Mouse (Mus musculus): Measurements from ENCODE around the gene Gnat2.

DNA sequence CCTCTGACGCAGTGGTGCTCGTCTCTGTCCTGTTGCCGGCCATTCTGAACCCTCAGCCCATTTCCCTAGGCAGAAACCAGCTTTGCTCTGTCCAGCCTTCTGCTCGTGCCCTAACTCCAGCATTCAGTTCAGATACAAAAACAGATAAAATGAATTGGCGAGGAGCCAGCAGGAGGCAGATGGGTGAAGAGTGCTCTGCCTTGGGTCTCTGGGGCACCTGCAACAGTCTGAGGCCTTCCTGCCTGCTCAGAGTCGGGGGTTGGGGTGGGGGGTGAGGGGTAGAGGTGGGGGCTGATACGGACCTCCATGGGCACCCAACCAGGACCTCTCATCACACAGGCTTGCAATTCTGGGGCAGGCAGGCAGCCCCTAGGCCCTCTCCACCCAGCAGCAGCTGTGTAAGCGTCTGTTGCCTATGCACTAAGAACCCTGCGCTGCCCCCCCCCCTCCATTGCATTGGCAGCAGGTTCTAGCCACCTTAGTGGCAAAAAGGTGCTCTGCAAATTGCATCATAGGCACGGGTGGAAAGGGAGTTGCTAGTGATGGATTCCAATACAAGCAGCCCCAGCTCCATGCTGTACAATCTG is 19.5 kb upstream of the Gnat2 start:
- no peak for TF ChIP-seq CTCF (IDR thresholded peaks at IDR 0.05; ENCODE audit: borderline replicate concordance, control insufficient read depth, extremely low read depth, insufficient read depth, low read length, poor library complexity)
- no peak for TF ChIP-seq POLR2A (IDR thresholded peaks at IDR 0.05; ENCODE audit: control insufficient read depth, extremely low read depth, insufficient read depth, low read length, poor library complexity)
